Comparison of ENCODE assay signal across 16 mouse cellular contexts in genomic region chr13:49114116-49114515, GRCm38 (mm10). TPM values are rescaled to one million over a fixed set of nuclear protein-coding genes. Genes with fewer than 3 reads are reported as not detected.
"Had no signal": no experiment of that assay in that cellular context is flagged by ENCODE, and none has a peak within 500 bp of the region (broad histone marks: within the 10 kb centered on the region; RNA-seq: fewer than 3 reads in every experiment).

No protein-coding gene starts in this region.

- H3K4me1 ChIP-seq: liver, embryonic 13.5 days; lung, embryonic 15.5 days had no signal

- H3K4me3 ChIP-seq: limb, embryonic 12.5 days; liver, embryonic 13.5 days; lung, embryonic 15.5 days; megakaryocyte, embryonic 14.5 days; neural tube, embryonic 13.5 days had no signal

- H3K27ac ChIP-seq: limb, embryonic 12.5 days; liver, embryonic 13.5 days; lung, embryonic 15.5 days; macrophage; neural tube, embryonic 13.5 days had no signal

- H3K36me3 ChIP-seq: limb, embryonic 12.5 days; liver, embryonic 13.5 days; lung, embryonic 15.5 days; neural tube, embryonic 13.5 days had no signal

- DNase-seq: kidney, postnatal 36 days; layer of hippocampus, adult 9-11 months; layer of hippocampus, postnatal 36 days; liver; liver, embryonic 13.5 days; liver, postnatal 0 days; lung, postnatal 14 days; midbrain, embryonic 14.5 days; retina, postnatal 1 day; thymus, postnatal 4 days had no signal

- H3K4me2 ChIP-seq: limb, embryonic 12.5 days; liver, embryonic 13.5 days; lung, embryonic 15.5 days; neural tube, embryonic 13.5 days had no signal

- H3K9ac ChIP-seq: limb, embryonic 12.5 days; liver, embryonic 13.5 days; liver, postnatal 0 days; lung, embryonic 15.5 days; neural tube, embryonic 13.5 days had no signal

- H3K9me3 ChIP-seq: limb, embryonic 12.5 days; liver, embryonic 13.5 days; lung, embryonic 15.5 days; neural tube, embryonic 13.5 days had no signal

- H3K27me3 ChIP-seq: limb, embryonic 12.5 days; liver, embryonic 13.5 days; lung, embryonic 15.5 days; neural tube, embryonic 13.5 days had no signal

RNA-seq across cellular contexts. Expression of gene Wnk2, which starts 33.7 kb away (rescaled TPM):
- total RNA-seq: monocyte, adult 5-6 weeks had no signal
- polyA plus RNA-seq: macrophage had no signal
